Mouse (Mus musculus) liver, postnatal 0 days (tissue): ENCODE data around the gene Tmem184b.

ENCODE experiments used
- CTCF ChIP-seq: sonication (generic); IDR thresholded peaks from 2 replicates; pipeline ENCODE4 v1.5.1; 2016; ENCODE audit warnings: antibody characterized with exemption, low read depth
- EP300 ChIP-seq: IDR thresholded peaks from 2 replicates; pipeline ENCODE4 v1.6.1; 2016; ENCODE audit warnings: antibody characterized with exemption, low read depth, mild to moderate bottlenecking

DNA sequence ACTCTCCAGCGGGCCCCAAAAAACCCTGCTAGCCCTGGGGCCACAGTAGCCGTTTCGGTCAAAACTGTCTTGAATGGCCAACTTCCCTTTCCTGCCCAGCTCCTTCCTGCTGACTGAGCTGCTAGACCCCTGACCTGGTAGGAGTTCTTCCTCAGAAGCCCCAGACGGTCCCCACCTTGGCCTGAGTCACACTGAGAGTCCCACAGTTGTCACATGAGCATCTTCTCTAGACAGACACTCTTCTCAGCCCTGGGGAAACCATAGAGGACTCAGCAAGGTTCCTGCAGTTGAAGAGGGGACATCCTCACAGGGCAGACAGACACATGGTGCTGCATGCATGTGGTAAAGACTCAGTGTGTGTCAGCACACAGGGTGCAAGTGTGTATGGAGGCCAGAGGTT, 48.8 kb downstream of the Tmem184b start:
- TF ChIP-seq CTCF (no peak), EP300 (no peak)
